Mouse (Mus musculus): ENCODE measurements around the gene Tcf15. TPM values are rescaled to one million over a fixed set of nuclear protein-coding genes. Genes with fewer than 3 reads are reported as not detected.

Tcf15 gene
- polyA plus RNA-seq (2012; ENCODE audit: insufficient read depth, low replicate concordance) = 1.2 TPM in 1 of 2 replicates, not detected in the other

GRCm38 (mm10) chr2:152143279-152144157, at the start of gene Tcf15:
Gene Tcf15 (plus strand): TSS chr2:152143561.
- H3K27me3 ChIP-seq (replicated peaks) = peaks cover 91% of the 10 kb centered on the region
- peak within 1 kb of the TSS; percentile 91 for H3K4me3 ChIP-seq (replicated peaks)
- peaks cover 33% of the 10 kb centered on the region for H3K4me1 ChIP-seq
- TF ChIP-seq GATA1 (IDR thresholded peaks at IDR 0.05; ENCODE audit: borderline replicate concordance, low read length) = no peak
- no peak for TF ChIP-seq FLI1 (IDR thresholded peaks at IDR 0.05; ENCODE audit: low read length)
- H3K36me3 ChIP-seq (replicated peaks; ENCODE audit: low read length) = no peaks in the 10 kb centered on the region
- no peaks in the 10 kb centered on the region for H3K9me3 ChIP-seq

- no peak for TF ChIP-seq FLI1 (IDR thresholded peaks at IDR 0.05; ENCODE audit: low read length)
- TF ChIP-seq GATA1 (IDR thresholded peaks at IDR 0.05; ENCODE audit: borderline replicate concordance, low read length) = no peak
- H3K4me1 ChIP-seq = peaks cover 14% of the 10 kb centered on the region
- H3K4me3 ChIP-seq (replicated peaks) = peak overlapping the region; percentile 23
- H3K9me3 ChIP-seq = peaks cover 10% of the 10 kb centered on the region
- peaks cover 97% of the 10 kb centered on the region for H3K27me3 ChIP-seq (replicated peaks)
- H3K36me3 ChIP-seq (replicated peaks; ENCODE audit: low read length) = no peaks in the 10 kb centered on the region
These were observed 48.4 kb upstream of the Tcf15 start for GRCm38 (mm10) chr2:152094856-152095545.

DNA sequence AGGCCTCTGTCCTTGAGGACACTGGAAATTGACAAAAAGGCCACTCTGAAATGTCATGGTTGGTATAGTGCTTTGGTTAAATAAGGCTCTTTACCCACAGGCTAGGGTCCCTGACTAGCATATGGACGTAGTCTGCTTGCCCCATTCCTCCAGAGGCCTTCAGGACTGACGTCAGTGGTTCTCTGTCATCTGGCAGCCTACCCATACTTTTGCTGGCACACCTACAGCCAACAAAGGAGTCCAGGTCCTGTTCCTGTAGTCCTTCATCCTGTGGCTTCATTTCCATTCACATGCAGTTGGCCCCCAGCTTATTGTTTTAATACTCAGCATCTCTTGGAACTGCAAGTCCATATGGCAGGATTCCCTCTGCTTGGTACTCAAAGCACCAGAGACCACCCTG, 46.4 kb upstream of the Tcf15 start:
- Histone ChIP-seq H3K4me1 (peaks cover 18% of the 10 kb centered on the region), H3K27me3 (replicated peaks) (peaks cover 94% of the 10 kb centered on the region), H3K9me3 (0 out of 2 replicates have a peak, but pooled peaks cover 4% of the 10 kb centered on the region), H3K4me3 (replicated peaks) (no peak overlapping the region), H3K36me3 (replicated peaks; ENCODE audit: low read length) (no peaks in the 10 kb centered on the region)
- TF ChIP-seq FLI1 (IDR thresholded peaks at IDR 0.05; ENCODE audit: low read length) (no peak), GATA1 (IDR thresholded peaks at IDR 0.05; ENCODE audit: borderline replicate concordance, low read length) (no peak)

DNA sequence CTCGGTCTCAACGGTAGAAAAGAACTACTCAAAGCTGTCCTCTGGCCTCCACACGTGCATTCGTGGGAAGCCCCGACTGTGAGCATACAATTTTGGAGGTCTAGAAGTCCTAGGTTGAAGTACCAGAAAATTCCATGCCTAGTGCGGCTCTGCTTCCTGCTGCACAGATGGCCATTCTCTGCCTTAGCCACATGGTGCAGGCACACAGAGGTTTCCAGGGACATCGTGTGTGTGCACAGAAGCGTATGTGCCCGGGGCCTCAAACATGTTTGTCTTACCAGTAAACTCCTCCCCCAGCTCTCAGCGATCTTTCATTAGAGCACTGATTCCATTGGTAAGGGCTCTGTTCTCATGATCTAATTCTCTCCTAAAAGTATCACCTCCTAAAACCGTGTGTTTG, 45.4 kb upstream of the Tcf15 start:
- TF ChIP-seq GATA1 (IDR thresholded peaks at IDR 0.05; ENCODE audit: borderline replicate concordance, low read length) = no peak
- no peak for TF ChIP-seq FLI1 (IDR thresholded peaks at IDR 0.05; ENCODE audit: low read length)

GRCm38 (mm10) chr2:152099538-152099937, 43.8 kb upstream of the Tcf15 start:
- Histone ChIP-seq H3K36me3 (replicated peaks; ENCODE audit: low read length) (no peaks in the 10 kb centered on the region), H3K4me3 (replicated peaks) (no peak overlapping the region), H3K27me3 (replicated peaks) (peaks cover 80% of the 10 kb centered on the region), H3K4me1 (peaks cover 19% of the 10 kb centered on the region), H3K9me3 (peaks cover 7% of the 10 kb centered on the region)
- TF ChIP-seq GATA1 (IDR thresholded peaks at IDR 0.05; ENCODE audit: borderline replicate concordance, low read length) (no peak), FLI1 (IDR thresholded peaks at IDR 0.05; ENCODE audit: low read length) (no peak)

More for the DNA sequence above, 45.4 kb upstream of the Tcf15 start:
- H3K4me1 ChIP-seq = peaks cover 24% of the 10 kb centered on the region
- no peak overlapping the region for H3K4me3 ChIP-seq (replicated peaks)
- H3K9me3 ChIP-seq = peaks cover 10% of the 10 kb centered on the region
- peaks cover 92% of the 10 kb centered on the region for H3K27me3 ChIP-seq (replicated peaks)
- no peaks in the 10 kb centered on the region for H3K36me3 ChIP-seq (replicated peaks; ENCODE audit: low read length)

GRCm38 (mm10) chr2:152101761-152102160, 41.6 kb upstream of the Tcf15 start:
- peaks cover 4% of the 10 kb centered on the region for H3K36me3 ChIP-seq (replicated peaks; ENCODE audit: low read length)
- peaks cover 7% of the 10 kb centered on the region for H3K9me3 ChIP-seq
- H3K4me1 ChIP-seq = peaks cover 27% of the 10 kb centered on the region
- peak overlapping the region; percentile 18 for H3K4me3 ChIP-seq (replicated peaks)
- no peak for TF ChIP-seq FLI1 (IDR thresholded peaks at IDR 0.05; ENCODE audit: low read length)
- TF ChIP-seq GATA1 (IDR thresholded peaks at IDR 0.05; ENCODE audit: borderline replicate concordance, low read length) = no peak
- H3K27me3 ChIP-seq (replicated peaks) = peaks cover 57% of the 10 kb centered on the region

- H3K4me1 ChIP-seq = peaks cover 32% of the 10 kb centered on the region
- H3K27me3 ChIP-seq (replicated peaks) = peaks cover 51% of the 10 kb centered on the region
- peaks cover 7% of the 10 kb centered on the region for H3K9me3 ChIP-seq
- TF ChIP-seq FLI1 (IDR thresholded peaks at IDR 0.05; ENCODE audit: low read length) (no peak), GATA1 (IDR thresholded peaks at IDR 0.05; ENCODE audit: borderline replicate concordance, low read length) (no peak)
- peaks cover 10% of the 10 kb centered on the region for H3K36me3 ChIP-seq (replicated peaks; ENCODE audit: low read length)
- no peak overlapping the region for H3K4me3 ChIP-seq (replicated peaks)
These were observed 41.0 kb upstream of the Tcf15 start for GRCm38 (mm10) chr2:152102369-152102768.

DNA sequence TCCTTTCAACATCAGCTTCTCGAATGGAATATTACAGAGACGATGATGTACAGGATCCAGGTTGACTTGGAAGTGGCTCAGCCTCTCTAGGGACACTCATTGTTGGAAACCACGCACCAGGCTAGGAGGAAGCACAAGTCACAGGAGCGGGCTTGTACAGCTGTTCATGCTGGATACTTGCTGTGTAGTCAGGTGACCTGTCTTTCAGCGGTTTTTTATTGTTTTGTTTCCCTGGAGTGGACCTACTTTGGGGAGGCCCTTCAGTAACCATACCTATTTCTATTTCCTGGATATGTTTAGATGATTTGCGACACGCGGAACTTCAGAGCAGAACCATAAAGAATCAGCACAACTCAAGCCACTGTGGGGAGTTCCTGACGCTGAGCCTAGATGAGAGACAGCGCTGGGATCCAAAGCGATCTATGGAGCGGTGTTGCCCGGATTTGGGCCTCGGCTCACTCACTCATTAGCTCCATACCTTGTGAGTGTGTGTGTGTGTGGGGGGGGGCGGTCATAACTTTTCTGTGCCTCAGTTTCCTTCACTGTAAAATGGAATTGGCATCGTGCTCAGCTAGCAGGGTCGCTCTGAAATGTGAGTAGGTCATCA, 38.5 kb upstream of the Tcf15 start:
- peaks cover 34% of the 10 kb centered on the region for H3K36me3 ChIP-seq (replicated peaks; ENCODE audit: low read length)
- H3K4me1 ChIP-seq = peaks cover 56% of the 10 kb centered on the region
- H3K27me3 ChIP-seq (replicated peaks) = peaks cover 30% of the 10 kb centered on the region
- peaks cover 7% of the 10 kb centered on the region for H3K9me3 ChIP-seq
- TF ChIP-seq GATA1 (IDR thresholded peaks at IDR 0.05; ENCODE audit: borderline replicate concordance, low read length) (no peak), FLI1 (IDR thresholded peaks at IDR 0.05; ENCODE audit: low read length) (no peak)
- peak overlapping the region; percentile 98 for H3K4me3 ChIP-seq (replicated peaks)

- TF ChIP-seq FLI1 (IDR thresholded peaks at IDR 0.05; ENCODE audit: low read length) (no peak), GATA1 (IDR thresholded peaks at IDR 0.05; ENCODE audit: borderline replicate concordance, low read length) (no peak)
- Histone ChIP-seq H3K27me3 (replicated peaks) (peaks cover 23% of the 10 kb centered on the region), H3K9me3 (peaks cover 7% of the 10 kb centered on the region), H3K4me1 (peaks cover 64% of the 10 kb centered on the region), H3K4me3 (replicated peaks) (peak within 1 kb of the TSS; percentile 98), H3K36me3 (replicated peaks; ENCODE audit: low read length) (peaks cover 41% of the 10 kb centered on the region)
These were observed 37.8 kb upstream of the Tcf15 start, which contains the start of gene Srxn1 for GRCm38 (mm10) chr2:152105318-152106224. Gene Srxn1 (plus strand): TSS chr2:152105516.
